Mouse (Mus musculus) heart, adult 18-20 months (tissue): ENCODE measurements around the gene Trib3. TPM values are rescaled to one million over a fixed set of nuclear protein-coding genes. Genes with fewer than 3 reads are reported as not detected.
"Not testable (repeated sequence)": the region's sequence is repeated elsewhere in the genome, so short reads cannot be mapped to it uniquely, and the experiment has no call there.

ENCODE experiments used
- DNase-seq, 2 experiments: peaks; one replicate each; pipeline ENCODE4 v3.0.0; 2021 to 2022; ENCODE audit warnings: mixed read lengths in 1 of 2
- total RNA-seq, 2 experiments: library from RNA; stranded (reverse); gene quantifications; 2 replicates each; pipeline ENCODE4 v1.2.3; 2021

Trib3 gene
- total RNA-seq, 2 experiments from 2014 or later = 2.8 to 3.8 TPM

DNA sequence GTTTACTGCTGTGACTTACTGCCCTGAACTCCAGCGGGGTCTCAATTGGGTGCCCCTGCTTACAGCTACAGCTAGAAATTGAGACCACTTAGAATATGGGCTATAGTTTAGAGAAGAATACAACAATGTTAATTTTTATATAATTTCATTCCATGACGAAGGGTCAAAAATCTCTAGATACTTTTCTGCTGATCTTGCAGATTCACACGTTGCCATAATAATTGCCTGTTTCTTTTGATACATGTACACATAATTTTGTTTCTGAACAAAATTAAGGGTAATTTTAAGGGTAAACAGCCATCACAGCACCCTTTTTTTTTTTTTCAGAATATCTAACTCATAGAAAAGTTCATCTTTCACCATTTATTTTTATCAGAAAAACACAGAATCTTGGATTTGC, 36.6 kb downstream of the Trib3 start:
- DNase-seq = no peak

DNA sequence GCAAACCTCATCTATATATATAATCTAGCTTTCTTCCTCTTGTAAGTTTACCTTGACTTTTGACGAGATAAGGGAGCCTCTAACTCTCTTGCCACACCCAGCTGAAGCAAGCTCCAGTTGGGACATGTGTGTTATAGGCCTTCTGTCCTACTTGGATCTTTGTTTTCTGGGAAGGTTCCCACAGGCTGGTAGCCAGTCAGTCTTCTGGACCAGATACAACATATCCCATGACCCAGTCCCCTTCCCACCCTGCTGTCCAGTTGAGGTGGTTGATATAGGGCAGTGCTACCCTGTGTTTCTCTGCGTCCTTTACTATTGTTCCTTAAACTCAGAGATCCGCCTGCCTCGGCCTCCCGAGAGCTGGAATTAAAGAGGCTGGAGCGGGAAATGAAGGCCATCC, 38.4 kb downstream of the Trib3 start:
- no peak for DNase-seq

DNA sequence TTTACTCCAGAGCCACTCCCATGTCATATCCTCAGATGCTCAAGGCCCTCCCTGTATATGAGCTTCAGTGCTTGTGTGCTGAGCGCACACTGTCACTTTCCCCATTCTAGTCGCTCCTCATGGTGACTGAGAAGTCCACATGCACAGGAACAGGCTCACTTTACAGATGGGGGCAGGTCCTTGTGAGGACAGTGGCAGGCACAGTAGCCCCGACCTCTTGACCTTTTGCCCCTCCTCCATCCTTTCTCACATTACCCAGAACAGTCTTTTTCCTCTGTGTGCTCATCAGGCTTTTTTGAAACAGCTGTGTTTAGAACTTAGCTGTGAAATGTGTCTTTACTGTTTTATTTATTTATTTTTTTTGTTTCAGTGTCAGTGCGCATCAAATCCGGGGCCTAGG, 40.1 kb downstream of the Trib3 start:
- DNase-seq = no peak

DNA sequence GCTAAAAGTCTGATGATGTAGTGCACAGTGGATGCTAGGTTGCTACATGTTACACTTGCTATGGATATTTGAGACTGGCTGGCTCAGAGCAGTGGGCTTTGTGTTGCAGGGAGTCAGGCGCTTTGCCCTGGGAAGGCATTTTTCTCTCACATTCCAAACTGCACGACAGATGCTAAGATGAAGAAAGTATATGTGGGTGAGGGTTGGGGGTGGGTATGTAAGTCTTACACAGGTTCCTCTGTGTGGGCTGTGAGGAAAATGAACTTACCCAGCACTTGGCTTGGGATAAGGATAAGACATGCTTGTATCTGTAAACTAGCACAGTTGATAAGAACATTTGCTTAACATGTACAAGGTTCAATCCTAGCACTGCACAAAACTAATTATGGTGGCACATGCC, 41.0 kb downstream of the Trib3 start:
- DNase-seq = no peak

DNA sequence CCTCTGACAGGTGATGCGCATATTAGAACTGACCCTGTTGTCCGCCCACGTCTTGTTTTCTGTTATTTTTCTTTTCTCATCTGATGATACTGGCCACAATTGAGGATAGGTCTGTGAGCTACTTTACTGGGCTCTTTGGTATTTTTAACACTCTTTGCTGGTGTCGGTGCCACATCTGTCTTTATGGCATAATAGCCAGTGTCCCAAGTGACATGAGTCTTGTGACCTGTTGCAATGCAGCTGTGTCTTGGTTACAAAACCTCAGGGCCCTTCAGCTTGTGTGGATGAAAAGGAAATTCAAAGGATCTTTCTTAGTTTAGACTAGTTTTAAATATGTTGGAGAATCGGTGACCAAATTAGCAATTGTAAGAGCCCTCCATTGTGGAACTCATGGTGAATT, 49.3 kb downstream of the Trib3 start:
- no peak for DNase-seq

DNA sequence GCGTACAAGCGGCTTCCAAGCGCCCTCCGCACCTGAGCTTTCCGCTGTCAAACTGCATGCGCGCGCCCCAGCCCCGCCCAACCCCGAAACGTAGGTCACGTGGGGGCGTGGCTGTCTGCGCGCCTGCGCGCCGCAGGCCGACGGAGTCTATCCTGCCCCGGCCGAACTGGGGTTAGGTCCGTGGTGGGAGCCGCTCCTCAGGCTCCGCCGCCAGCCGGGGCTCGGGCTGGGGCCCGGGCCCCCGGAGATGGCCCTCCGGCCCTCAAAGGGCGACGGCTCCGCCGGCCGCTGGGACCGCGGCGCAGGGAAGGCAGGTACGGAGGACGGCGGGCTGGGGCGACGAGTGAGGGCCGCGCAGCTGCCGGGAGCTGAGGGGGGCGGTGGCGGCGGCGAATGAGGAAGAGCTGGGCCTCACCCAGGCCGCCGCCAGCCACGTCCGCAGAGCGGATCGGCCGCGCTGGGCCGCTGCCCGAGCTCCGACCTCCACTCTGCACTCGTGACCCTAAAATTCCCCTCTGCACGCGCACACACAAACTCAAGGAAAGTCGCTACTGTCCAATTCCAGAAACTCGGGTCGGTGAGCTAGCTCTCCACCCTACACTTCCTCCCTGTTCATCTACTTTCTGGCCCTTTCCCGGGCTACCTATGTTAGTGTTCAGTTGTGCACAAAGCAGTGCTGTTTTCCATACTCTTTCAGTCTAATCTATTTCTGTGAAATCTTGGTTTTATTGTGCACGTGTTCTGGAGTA, 49.9 kb downstream of the Trib3 start, which contains the start of gene Tbc1d20:
Gene Tbc1d20 (plus strand): TSS at position 102 of the 749 bp plus-strand sequence.
- DNase-seq = peak; percentile 91 to 95

DNA sequence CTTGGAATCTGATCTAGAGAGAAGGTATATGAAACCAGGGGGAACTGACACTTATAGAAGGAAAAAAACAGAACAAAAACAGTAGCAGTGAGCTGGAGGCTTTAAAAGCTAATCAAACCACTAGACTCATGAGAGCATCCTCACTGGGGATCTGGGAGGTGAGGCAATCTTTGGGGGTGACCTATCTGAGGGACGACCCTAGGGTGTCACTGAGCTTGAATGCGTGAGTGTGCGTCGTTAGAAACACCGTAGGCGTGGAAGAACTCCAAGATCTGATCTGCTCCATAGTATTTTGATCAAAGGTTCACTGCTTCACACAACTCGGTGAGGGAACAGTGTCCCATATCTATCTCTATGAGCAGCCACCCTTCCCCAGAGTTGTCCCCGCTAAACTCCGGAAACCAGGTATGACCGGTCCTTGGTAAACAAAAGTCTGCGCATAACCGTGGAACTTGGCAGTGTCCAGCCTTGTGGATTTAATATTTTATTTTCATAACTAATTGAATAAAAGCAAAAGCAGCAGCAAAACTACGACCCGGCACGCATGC, 50.6 kb downstream of the Trib3 start:
- peak in 1 of 2 experiments; percentile 10 for DNase-seq

DNA sequence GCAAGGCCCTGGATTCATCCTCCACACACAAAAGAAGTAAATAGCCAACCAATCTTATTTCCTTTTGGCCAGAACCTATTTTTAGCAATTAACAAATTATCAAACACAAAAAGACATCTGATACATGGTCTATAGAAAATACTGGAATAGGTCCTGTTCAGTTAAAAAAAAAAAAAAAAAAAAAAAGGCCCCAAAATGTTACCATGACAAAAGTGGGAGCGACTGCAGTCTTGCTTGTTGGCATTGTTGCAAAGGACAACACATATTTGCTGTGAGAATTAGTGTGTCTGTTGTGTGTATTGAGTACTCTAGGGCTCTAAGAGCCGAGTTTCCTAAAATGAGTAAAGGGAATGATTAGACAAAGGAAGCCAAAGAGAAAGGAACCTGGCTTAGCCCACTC, 51.4 kb downstream of the Trib3 start:
- DNase-seq = no peak

DNA sequence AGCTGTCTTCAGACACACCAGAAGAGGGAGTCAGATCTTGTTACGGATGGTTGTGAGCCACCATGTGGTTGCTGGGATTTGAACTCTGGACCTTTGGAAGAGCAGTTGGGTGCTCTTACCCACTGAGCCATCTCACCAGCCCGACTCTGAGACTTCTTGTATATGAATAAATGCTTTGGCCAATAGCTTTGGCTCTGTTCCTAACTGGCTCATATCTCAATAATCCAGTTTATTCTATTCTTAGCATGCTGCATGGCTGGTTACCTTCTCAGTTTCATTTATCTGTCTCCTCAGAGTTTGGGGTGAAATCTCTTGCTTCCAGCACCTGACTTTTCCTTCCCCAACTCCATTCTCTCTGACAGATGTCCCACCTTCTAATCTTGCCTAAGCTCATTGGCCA, 54.2 kb downstream of the Trib3 start:
- DNase-seq = not testable (repeated sequence)

DNA sequence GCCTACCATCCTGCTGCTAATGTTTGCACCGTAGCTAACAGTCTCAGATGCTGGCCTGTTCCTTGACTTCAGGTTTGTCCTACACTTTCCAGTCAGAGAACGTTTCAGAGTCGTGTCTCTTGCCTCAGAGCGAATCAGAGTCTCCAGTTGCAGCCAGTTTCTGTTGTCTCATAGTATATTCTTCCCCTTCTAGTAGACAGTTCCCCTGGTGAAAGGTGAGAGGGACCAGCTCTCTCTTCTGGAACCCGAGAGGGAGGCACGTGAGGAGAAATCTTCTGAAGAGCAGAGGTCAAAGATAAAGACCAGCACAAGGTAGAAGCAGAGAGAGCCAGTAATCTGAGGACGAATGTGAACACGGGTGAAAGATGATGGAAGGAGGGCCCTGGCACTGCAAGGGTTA, 55.8 kb downstream of the Trib3 start:
- no peak for DNase-seq

DNA sequence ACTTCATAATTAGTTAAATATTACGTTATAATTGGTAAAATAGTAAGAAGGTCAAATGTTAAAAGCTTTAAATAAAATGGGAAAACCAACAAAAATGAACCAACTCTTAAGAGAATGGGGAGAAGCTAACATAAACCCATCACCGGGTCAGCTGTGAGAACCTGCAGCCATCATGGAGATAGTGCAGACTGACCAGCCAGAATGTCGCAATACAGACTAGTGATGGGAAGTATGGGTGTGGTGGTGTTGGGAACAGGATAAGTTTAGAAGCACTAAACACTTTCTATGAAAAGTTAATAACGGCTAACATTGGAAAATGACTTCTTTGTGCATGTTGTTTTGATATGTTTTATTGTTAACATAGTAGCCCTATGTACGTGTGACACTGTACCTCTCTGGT, 56.3 kb downstream of the Trib3 start:
- DNase-seq = no peak

Other genes starting within 250 kb of the Trib3 start
- 10 to 100 TPM; 18.8 to 20.3 TPM for gene Srxn1, start 238.5 kb downstream of the Trib3 start, total RNA-seq
- 10 to 100 TPM; 16.4 to 18.9 TPM for gene Tcf15, start 200.5 kb downstream of the Trib3 start, total RNA-seq
- gene Csnk2a1, start 117.2 kb downstream of the Trib3 start, total RNA-seq = 10 to 100 TPM; 96.8 to 97.5 TPM
- 10 to 100 TPM; 40.2 to 48.8 TPM for gene Tbc1d20, start 50.2 kb downstream of the Trib3 start, total RNA-seq
- 10 to 100 TPM; 45.8 to 46.9 TPM for gene Rbck1, start 11.4 kb downstream of the Trib3 start, total RNA-seq
- not detected for gene Nrsn2, start 32.6 kb upstream of the Trib3 start, total RNA-seq
- gene Sox12, start 54.0 kb upstream of the Trib3 start, total RNA-seq = 1 to 10 TPM; 5.7 to 5.8 TPM
- gene Zcchc3, start 71.0 kb upstream of the Trib3 start, total RNA-seq = 1 to 10 TPM; 5.0 to 5.8 TPM
- gene 6820408C15Rik, start 71.6 kb upstream of the Trib3 start, total RNA-seq = 1 to 10 TPM; 1.6 to 2.4 TPM
- not detected for gene Defb23, start 120.6 kb upstream of the Trib3 start, total RNA-seq
- gene Defb20, start 133.0 kb upstream of the Trib3 start, total RNA-seq = not detected
- not detected for gene Defb22, start 146.1 kb upstream of the Trib3 start, total RNA-seq
- not detected for gene Defb26, start 167.7 kb upstream of the Trib3 start, total RNA-seq
- gene Defb28, start 174.2 kb upstream of the Trib3 start, total RNA-seq = not detected
- gene Defb29, start 196.1 kb upstream of the Trib3 start, total RNA-seq = not detected
- gene Gm17416, start 225.3 kb upstream of the Trib3 start, total RNA-seq = not detected
- not detected for gene Defb21, start 228.7 kb upstream of the Trib3 start, total RNA-seq
- not detected for gene Defb19, start 236.3 kb upstream of the Trib3 start, total RNA-seq